Comparison of ENCODE assay signal across 8 mouse cellular contexts in genomic region chr6:56652121-56652592, GRCm38 (mm10). TPM values are rescaled to one million over a fixed set of nuclear protein-coding genes. Genes with fewer than 3 reads are reported as not detected.
DNase-seq lines count a peak whose midpoint lies in the region; ATAC-seq and TF ChIP-seq lines count a peak whose summit lies in the region.

No protein-coding gene starts in this region.

- DNase-seq in adrenal gland, postnatal 10 days = peak; percentile 20
- no peak for DNase-seq in adrenal gland, adult 8-10 months
- no peak for DNase-seq in lung, adult 2 months
- DNase-seq in limb, embryonic 14.5 days (ENCODE audit: low spot score) = no peak
- no peak for DNase-seq in spleen, adult 18-20 months

- ATAC-seq in lung, embryonic 15.5 days (ENCODE audit: borderline replicate concordance, extremely low read depth, low FRiP score, low TSS enrichment) = peak; percentile 59; the same call in 1 of the 2 replicates
- 0 out of 2 replicates have a peak, but pooled peaks have one; percentile 39 for ATAC-seq in heart, embryonic 15.5 days (replicated peaks; ENCODE audit: insufficient number of reproducible peaks, insufficient read depth, low FRiP score, low read depth)
- peak; percentile 23; the same call in 1 of the 2 replicates for ATAC-seq in limb, embryonic 14.5 days (ENCODE audit: low FRiP score, low read depth)
- ATAC-seq in neural tube, embryonic 14.5 days (ENCODE audit: low read depth) = peak; percentile 66; the same call in 1 of the 2 replicates

- under 1% methylated on average over 36 of the region's 36 CpGs for WGBS in lung, embryonic 15.5 days
- 1% methylated on average over 36 of the region's 36 CpGs for WGBS in lung, adult 2 months
- WGBS in heart, embryonic 15.5 days = under 1% methylated on average over 36 of the region's 36 CpGs
- 2% methylated on average over 34 of the region's 36 CpGs for WGBS in limb, embryonic 14.5 days
- WGBS in neural tube, embryonic 14.5 days = under 1% methylated on average over 36 of the region's 36 CpGs

- H3K27me3 ChIP-seq in lung, embryonic 15.5 days = peaks cover 32% of the 10 kb centered on the region
- peaks cover 20% of the 10 kb centered on the region for H3K27me3 ChIP-seq in heart, embryonic 15.5 days
- peaks cover 25% of the 10 kb centered on the region for H3K27me3 ChIP-seq in limb, embryonic 14.5 days (ENCODE audit: control insufficient read depth, insufficient read depth, low read length)
- H3K27me3 ChIP-seq in neural tube, embryonic 14.5 days (ENCODE audit: control insufficient read depth, insufficient read depth, low read length) = peaks cover 7% of the 10 kb centered on the region; the same call in 1 of the 2 replicates

- TF ChIP-seq CTCF in lung, adult 2 months (IDR thresholded peaks at IDR 0.05; ENCODE audit: insufficient read depth, low read length) = no peak

- 0 out of 2 replicates have a peak overlapping the region, but pooled peaks have one; percentile 10 for H3K9ac ChIP-seq in lung, embryonic 15.5 days
- H3K9ac ChIP-seq in heart, embryonic 15.5 days = peak overlapping the region; percentile 41
- H3K9ac ChIP-seq in limb, embryonic 14.5 days (ENCODE audit: low read depth, low read length, severe bottlenecking) = peak overlapping the region; percentile 52
- H3K9ac ChIP-seq in neural tube, embryonic 14.5 days (replicated peaks; ENCODE audit: low read depth, low read length) = peak overlapping the region; percentile 41; the same call in 1 of the 2 replicates

- H3K4me1 ChIP-seq in lung, embryonic 15.5 days = peaks cover 11% of the 10 kb centered on the region; the same call in 1 of the 2 replicates
- no peaks in the 10 kb centered on the region for H3K4me1 ChIP-seq in lung, adult 2 months (ENCODE audit: control insufficient read depth, insufficient read depth, low read length)
- peaks cover 10% of the 10 kb centered on the region for H3K4me1 ChIP-seq in heart, embryonic 15.5 days (replicated peaks)
- H3K4me1 ChIP-seq in limb, embryonic 14.5 days (ENCODE audit: control insufficient read depth, insufficient read depth, low read length) = no peaks in the 10 kb centered on the region
- peaks cover 4% of the 10 kb centered on the region; the same call in 1 of the 2 replicates for H3K4me1 ChIP-seq in neural tube, embryonic 14.5 days (ENCODE audit: control insufficient read depth, insufficient read depth, low read length)

- H3K9me3 ChIP-seq in lung, embryonic 15.5 days = no peaks in the 10 kb centered on the region
- H3K9me3 ChIP-seq in heart, embryonic 15.5 days (replicated peaks) = no peaks in the 10 kb centered on the region
- no peaks in the 10 kb centered on the region for H3K9me3 ChIP-seq in limb, embryonic 14.5 days (ENCODE audit: control insufficient read depth, low read length)
- no peaks in the 10 kb centered on the region for H3K9me3 ChIP-seq in neural tube, embryonic 14.5 days (ENCODE audit: control insufficient read depth, low read length)

- H3K4me2 ChIP-seq in lung, embryonic 15.5 days = peak overlapping the region; percentile 74
- peak overlapping the region; percentile 94 for H3K4me2 ChIP-seq in heart, embryonic 15.5 days
- H3K4me2 ChIP-seq in limb, embryonic 14.5 days (replicated peaks; ENCODE audit: low read depth, low read length, severe bottlenecking) = peak overlapping the region; percentile 59
- H3K4me2 ChIP-seq in neural tube, embryonic 14.5 days (ENCODE audit: low read depth, low read length) = peak overlapping the region; percentile 76

- H3K4me3 ChIP-seq in lung, embryonic 15.5 days = peak overlapping the region; percentile 38
- no peak overlapping the region for H3K4me3 ChIP-seq in lung, adult 2 months (replicated peaks; ENCODE audit: extremely low read depth, low read depth, low read length)
- H3K4me3 ChIP-seq in heart, embryonic 15.5 days = peak overlapping the region; percentile 54
- H3K4me3 ChIP-seq in limb, embryonic 14.5 days (replicated peaks; ENCODE audit: low read length) = peak overlapping the region; percentile 33
- peak overlapping the region; percentile 37 for H3K4me3 ChIP-seq in neural tube, embryonic 14.5 days (ENCODE audit: low read depth, low read length)

- H3K27ac ChIP-seq in lung, embryonic 15.5 days = no peak overlapping the region
- H3K27ac ChIP-seq in heart, embryonic 15.5 days = no peak overlapping the region
- H3K27ac ChIP-seq in limb, embryonic 14.5 days (replicated peaks; ENCODE audit: low read depth, low read length) = no peak overlapping the region
- H3K27ac ChIP-seq in neural tube, embryonic 14.5 days (ENCODE audit: low read depth, low read length) = no peak overlapping the region

- no peak for TF ChIP-seq POLR2A in lung, adult 2 months (IDR thresholded peaks at IDR 0.05; ENCODE audit: borderline replicate concordance, extremely low read depth, low read depth, low read length)
- no peak for TF ChIP-seq POLR2A in limb, embryonic 14.5 days (IDR thresholded peaks at IDR 0.05; ENCODE audit: borderline replicate concordance, extremely low read depth, insufficient read depth, insufficient read length)

- H3K36me3 ChIP-seq in lung, embryonic 15.5 days = no peaks in the 10 kb centered on the region
- no peaks in the 10 kb centered on the region for H3K36me3 ChIP-seq in heart, embryonic 15.5 days
- H3K36me3 ChIP-seq in limb, embryonic 14.5 days (ENCODE audit: control insufficient read depth, insufficient read depth, low read length) = no peaks in the 10 kb centered on the region
- no peaks in the 10 kb centered on the region for H3K36me3 ChIP-seq in neural tube, embryonic 14.5 days (ENCODE audit: control insufficient read depth, insufficient read depth, low read length)

RNA-seq across cellular contexts. Expression of gene Lsm5, which starts 52.4 kb away (rescaled TPM):
- total RNA-seq in adrenal gland, postnatal 10 days (2021) = 10 to 100 TPM; 36.3 to 43.7 TPM
- 10 to 100 TPM; 20.1 to 25.2 (median 23.4) TPM for total RNA-seq in adrenal gland, adult 8-10 months (2022)
- 123 and 133 TPM in 2 replicates for polyA plus RNA-seq in lung, embryonic 15.5 days (2015; fragmentation: Nextera tagmentation; extraction: Ambion mirVana)
- 2.5 and 3.1 TPM in 2 replicates for polyA plus RNA-seq in lung, adult 2 months (2012; rRNA removed)
- 53.4 and 75.7 TPM in 2 replicates for polyA plus RNA-seq in heart, embryonic 15.5 days (2015; fragmentation: Nextera tagmentation; extraction: Ambion mirVana)
- 58.5 and 122 TPM in 2 replicates for polyA plus RNA-seq in limb, embryonic 14.5 days (2012; rRNA removed)
- 127 and 135 TPM in 2 replicates for polyA plus RNA-seq in limb, embryonic 14.5 days (2014; fragmentation: Nextera tagmentation; extraction: Ambion mirVana)
- polyA plus RNA-seq in neural tube, embryonic 14.5 days (2014; fragmentation: Nextera tagmentation; extraction: Ambion mirVana) = 76.4 and 82.2 TPM in 2 replicates

Comparison
In these comparisons a context has a peak if more than half of its experiments do, and no peak if none do; other contexts are left out.
1. RNA of gene Lsm5, which starts 52.4 kb away (polyA plus RNA-seq): 58.5 to 135 TPM in limb, embryonic 14.5 days, 123 to 133 TPM in lung, embryonic 15.5 days, 76.4 to 82.2 TPM in neural tube, embryonic 14.5 days and 53.4 to 75.7 TPM in heart, embryonic 15.5 days; 2.5 to 3.1 TPM in lung, adult 2 months; every median in the first group is over 10 times any median in the second.
2. Peak in every context shown above with its lines, with median percentiles within 50 percentile points of each other: ATAC-seq, H3K4me2 ChIP-seq and H3K9ac ChIP-seq.